Mouse (Mus musculus) left cerebral cortex, postnatal 14 days (tissue): ENCODE results near the gene Heatr3. TPM values are rescaled to one million over a fixed set of nuclear protein-coding genes. Genes with fewer than 3 reads are reported as not detected.
"Not testable (repeated sequence)": the region's sequence is repeated elsewhere in the genome, so short reads cannot be mapped to it uniquely, and the experiment has no call there.

Experiments
- DNase-seq, 2 experiments: peaks; one replicate each; pipeline ENCODE4 v3.0.0; 2021 to 2022; ENCODE audit warnings: low spot score in 2 of 2, mixed read lengths in 1 of 2
- intact Hi-C: fragments of 180-260 bp; cut with DNase I; formaldehyde crosslinking; loops from one replicate; pipeline ENCODE4 v1.15.1; 2025
- total RNA-seq, 2 experiments: library from RNA; stranded (reverse); gene quantifications; 2 replicates each; pipeline ENCODE4 v1.2.3; 2021

The Heatr3 gene
- total RNA-seq, 2 experiments from 2014 or later = 29.2 to 29.9 TPM

DNA sequence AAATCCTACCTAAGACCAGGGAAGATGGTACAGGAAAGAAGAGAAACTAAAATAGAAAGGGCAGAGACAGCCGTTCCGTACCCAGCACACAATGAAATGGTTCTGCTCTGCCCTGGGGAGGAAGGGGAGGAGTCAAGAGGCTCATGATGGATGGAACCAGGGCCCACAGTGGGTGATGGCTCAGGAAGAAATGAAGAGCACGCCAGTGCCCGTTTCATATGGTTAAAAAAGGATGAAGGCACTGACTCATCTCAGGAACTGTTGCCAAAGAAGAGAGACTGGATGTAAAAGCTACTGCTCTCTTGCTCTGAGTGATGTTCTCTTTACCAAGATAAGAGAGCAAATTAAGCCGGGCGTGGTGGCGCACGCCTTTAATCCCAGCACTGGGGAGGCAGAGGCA is 39.6 kb downstream of the Heatr3 start:
- intact Hi-C loops = no loop called here
- no peak for DNase-seq

DNA sequence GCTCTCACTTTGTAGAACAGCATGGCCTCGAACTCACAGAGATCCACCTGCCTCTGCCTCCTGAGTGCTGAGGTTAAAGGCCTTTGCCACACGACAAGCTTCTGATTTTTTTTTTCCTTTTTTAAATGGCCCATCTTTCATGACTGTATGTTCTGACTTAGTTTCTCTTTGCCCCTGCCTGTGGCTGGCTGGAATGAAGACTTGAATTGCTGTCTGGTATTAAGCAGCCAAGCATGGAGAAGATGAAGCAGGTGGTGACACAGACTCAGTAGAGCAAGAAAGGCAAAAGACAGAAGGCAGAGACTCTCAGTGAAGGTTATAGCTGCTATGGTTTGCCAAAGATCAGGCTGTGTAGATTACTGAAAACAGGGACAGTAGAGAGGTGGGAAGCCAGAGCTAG is 45.5 kb downstream of the Heatr3 start:
- intact Hi-C loops = no loop called here

DNA sequence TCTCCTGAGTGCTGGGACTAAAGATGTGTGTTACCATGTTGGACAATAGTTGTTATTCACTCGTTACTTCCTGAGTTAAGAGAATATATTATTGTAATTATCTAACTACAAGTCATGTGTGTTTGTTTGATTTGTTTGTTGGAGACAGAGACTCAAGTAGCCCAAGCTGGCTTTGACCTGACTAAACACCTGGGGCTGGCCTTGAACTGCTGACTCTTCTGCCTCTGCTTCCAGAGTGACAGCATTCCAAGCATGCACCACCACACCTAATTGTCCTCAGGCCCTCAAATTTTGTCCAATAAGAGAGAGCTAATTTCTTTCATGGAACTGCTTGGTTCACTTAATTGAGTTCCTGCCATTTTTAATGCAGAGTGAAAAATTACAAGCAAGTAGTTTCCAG is 47.3 kb downstream of the Heatr3 start:
- intact Hi-C loops = no loop called here
- DNase-seq = no peak

More for the DNA sequence above, 45.5 kb downstream of the Heatr3 start:
- no peak for DNase-seq

DNA sequence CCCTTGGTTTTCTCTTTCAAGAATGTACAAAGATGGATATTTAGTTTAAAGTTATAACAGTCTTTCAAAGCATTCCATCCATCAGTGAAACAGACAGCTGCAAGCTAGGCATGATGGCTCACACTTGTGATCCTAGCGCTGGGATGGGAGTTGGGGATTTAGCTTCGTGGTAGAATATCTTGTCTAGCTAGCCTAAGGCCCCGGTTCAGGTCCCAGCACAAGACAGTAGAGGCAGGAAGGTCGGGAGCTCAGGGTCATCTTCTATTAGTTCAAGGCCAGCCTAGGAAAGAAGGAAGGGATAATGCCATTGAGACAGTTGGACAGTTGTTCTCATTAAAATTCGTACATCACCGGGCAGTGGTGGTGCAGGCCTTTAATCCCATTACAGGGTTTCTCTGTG is 48.1 kb downstream of the Heatr3 start:
- intact Hi-C loops = no loop called here
- DNase-seq = no peak

- DNase-seq = no peak
- intact Hi-C loops = no loop called here
Observed at GRCm38 (mm10) chr8:88197328-88197727, 59.7 kb downstream of the Heatr3 start.

DNA sequence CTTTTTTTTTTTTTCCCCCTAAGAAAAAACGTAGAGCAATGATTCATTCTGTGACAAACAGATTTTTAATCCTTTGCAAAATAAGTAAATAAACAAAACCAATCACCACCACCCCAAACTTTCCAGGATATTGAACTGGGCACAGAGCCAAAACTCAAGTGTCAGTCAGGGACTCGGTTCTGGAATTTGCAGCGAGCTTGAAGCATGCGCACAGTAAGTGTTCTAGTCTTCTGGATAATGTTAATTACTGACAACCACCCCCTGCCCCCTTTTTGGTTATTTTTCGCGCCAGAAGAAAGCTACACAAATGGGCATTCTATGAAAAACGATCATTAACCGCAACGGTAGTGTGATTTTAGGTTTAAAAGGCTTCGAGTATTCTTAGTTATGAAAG is 60.9 kb downstream of the Heatr3 start:
- intact Hi-C loops = no loop called here
- DNase-seq = peak; percentile 26 to 41

GRCm38 (mm10) chr8:88198945-88199571 is 61.4 kb downstream of the Heatr3 start, which contains the start of gene Tent4b:
Gene Tent4b, plus strand, starts transcription at chr8:88199213.
- DNase-seq = peak; percentile 90 to 93
- intact Hi-C loops = no loop called here

DNA sequence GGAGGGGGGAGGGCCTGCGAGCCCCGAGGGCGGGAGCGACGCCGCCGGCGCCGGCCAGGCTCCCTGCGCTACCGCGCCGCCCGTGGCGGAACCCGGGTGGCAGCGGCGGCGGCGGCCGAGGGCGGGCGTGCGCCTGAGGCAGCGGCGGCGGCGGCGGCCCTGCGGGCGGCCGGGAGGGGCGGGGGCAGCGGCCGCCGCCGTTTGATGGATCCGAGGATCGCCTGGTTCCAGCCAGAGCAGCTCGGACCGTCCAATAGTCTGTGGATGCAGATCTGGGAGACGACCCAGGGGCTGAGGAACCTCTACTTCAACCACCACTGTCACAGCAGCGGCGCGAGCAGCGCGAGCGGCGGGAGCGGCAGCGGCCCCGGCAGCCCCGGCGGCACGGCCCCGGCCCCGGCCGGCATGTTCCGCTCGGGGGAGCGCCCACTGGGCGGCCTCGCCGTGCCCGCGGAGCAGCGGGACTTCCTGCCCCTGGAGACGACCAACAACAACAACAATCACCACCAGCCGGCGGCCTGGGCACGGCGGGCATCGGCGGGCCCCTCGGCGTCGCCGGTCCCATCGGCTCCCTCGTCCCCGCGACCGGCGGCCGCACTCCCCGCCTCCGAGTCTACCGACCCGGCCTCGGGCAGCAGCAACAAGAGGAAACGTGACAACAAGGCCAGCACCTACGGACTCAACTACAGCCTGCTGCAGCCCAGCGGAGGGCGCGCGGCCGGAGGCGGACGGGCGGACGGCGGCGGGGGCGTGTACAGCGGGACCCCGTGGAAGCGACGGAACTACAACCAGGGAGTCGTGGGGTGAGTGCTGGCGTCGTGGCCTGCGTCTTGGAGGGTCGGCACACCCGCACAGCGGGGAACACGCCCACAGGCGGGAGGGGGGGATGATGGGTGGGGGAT is 62.3 kb downstream of the Heatr3 start:
- intact Hi-C loops = loop anchor here (5.0 kb wide), 1 partner anchor 42 kb away; no protein-coding TSS in a partner anchor
- DNase-seq = no peak

DNA sequence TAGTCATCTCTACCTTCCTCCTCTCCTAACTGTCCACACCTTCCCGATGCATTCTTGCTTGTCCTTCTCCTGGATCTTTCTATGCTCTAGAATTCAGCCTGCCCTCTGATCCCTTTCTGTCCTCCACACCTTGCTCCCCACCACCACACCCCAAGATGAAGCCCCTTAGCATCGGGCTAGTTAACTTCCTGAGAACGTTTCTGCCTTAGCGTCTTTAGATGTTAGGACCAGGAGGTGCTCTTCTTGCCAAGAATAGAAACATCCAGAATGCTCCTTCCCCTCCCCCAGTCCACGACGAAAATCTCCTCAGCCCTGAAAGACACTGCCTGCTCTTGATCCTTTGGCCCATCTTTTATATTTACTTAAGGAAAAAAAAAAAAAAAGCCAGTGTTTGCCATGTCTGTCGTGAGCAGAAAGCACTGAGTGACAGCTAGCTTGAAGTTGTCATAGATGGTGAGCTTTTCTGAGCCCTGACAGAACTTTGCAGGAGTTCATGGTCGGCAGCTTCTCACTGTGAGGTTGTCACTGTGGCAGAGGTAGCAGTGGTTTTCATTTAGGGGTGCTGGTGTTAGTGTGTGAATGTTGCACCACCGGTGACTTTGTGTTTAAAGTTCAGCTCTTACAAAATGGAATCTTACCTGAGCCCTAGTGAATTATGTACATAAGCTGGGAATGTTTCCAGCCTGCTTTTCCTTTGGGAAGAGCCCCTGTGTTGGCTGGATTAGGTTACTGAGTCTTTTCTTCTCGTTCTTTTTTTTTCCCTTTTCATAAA is 63.3 kb downstream of the Heatr3 start:
- no peak for DNase-seq
- intact Hi-C loops = loop anchor here (5.0 kb wide), 1 partner anchor 41 kb away; no protein-coding TSS in a partner anchor

GRCm38 (mm10) chr8:88201641-88202040 is 64.0 kb downstream of the Heatr3 start:
- intact Hi-C loops = loop anchor here (5.0 kb wide), 1 partner anchor 41 kb away; no protein-coding TSS in a partner anchor
- DNase-seq = no peak

GRCm38 (mm10) chr8:88206016-88206415 is 68.4 kb downstream of the Heatr3 start:
- intact Hi-C loops = no loop called here
- DNase-seq = no peak

- intact Hi-C loops = no loop called here
Observed at GRCm38 (mm10) chr8:88207121-88207821, 69.6 kb downstream of the Heatr3 start.

DNA sequence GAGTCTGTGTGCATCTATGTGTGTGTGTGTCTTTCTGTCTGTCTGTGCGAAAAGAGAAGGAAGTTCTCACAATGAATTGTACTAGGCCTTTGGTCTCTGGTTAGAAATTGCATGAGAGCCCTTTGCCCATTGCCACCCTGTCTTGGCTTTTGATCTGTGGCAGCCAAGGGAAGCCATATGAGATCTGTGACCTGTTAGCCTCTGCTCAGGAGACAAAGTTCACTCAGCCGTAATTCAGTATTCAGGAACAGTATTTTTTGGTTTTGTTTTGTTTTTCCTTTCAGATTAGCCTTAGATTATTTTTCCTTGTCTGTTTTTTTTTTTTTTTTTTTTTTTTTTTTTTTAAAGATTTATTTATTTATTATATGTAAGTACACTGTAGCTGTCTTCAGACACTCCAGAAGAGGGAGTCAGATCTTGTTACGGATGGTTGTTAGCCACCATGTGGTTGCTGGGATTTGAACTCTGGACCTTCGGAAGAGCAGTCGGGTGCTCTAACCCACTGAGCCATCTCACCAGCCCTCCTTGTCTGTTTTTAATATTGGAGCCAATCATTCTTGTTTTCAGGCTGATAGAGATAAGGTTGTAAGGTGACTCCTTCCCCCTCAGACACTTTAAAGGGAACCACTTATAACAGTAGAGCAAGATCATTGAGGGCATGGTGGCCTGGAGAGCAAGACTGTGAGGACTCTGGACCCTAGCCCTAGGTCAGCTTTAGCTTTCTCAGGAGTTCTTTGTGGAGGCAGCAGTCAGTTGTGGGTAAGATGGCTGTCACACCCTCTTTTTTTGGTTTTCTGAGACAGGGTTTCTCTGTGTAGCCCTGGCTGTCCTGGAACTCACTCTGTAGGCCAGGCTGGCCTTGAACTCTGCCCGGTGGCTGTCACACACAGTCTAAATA is 72.5 kb downstream of the Heatr3 start:
- DNase-seq, intact Hi-C loops: not testable (repeated sequence)

More at GRCm38 (mm10) chr8:88207121-88207821, 69.6 kb downstream of the Heatr3 start:
- DNase-seq = no peak

- intact Hi-C loops = no loop called here
- no peak for DNase-seq
Observed at GRCm38 (mm10) chr8:88221353-88221752, 83.7 kb downstream of the Heatr3 start.
